11 mouse cellular contexts compared by ENCODE assay signal in genomic region chr4:123080791-123081190, GRCm38 (mm10). TPM values are rescaled to one million over a fixed set of nuclear protein-coding genes. Genes with fewer than 3 reads are reported as not detected.
DNase-seq lines count a peak whose midpoint lies in the region; ATAC-seq and TF ChIP-seq lines count a peak whose summit lies in the region.
"Had no signal": no experiment of that assay in that cellular context is flagged by ENCODE, and none has a peak within 500 bp of the region (broad histone marks: within the 10 kb centered on the region; RNA-seq: fewer than 3 reads in every experiment).

No protein-coding gene starts in this region.

- 15% methylated on average over 13 of the region's 13 CpGs for WGBS in small intestine, adult 2 months
- WGBS in liver, embryonic 12.5 days (ENCODE audit: insufficient replicate concordance): 55% methylated on average over 13 of the region's 13 CpGs
- 30% methylated on average over 13 of the region's 13 CpGs for WGBS in forebrain, embryonic 16.5 days

- no peak for TF ChIP-seq POLR2A in small intestine, adult 2 months (IDR thresholded peaks at IDR 0.05; ENCODE audit: low read depth, low read length)

- peak; percentile 27 to 28 for DNase-seq in frontal cortex, postnatal 36 days (ENCODE audit: low spot score in 2 of 2)
- no peak for DNase-seq in frontal cortex, postnatal 14 days (ENCODE audit: low spot score in 2 of 2)
- peak; percentile 60 for DNase-seq in brain, adult 2 months (ENCODE audit: low read depth, low spot score)
- peak; percentile 47 to 53 for DNase-seq in left cerebral cortex, postnatal 36 days (ENCODE audit: low spot score in 2 of 2)
- DNase-seq in neural tube, embryonic 10.5 days (ENCODE audit: extremely low spot score, low spot score): no peak

- H3K27me3 ChIP-seq in small intestine, adult 2 months (ENCODE audit: control insufficient read depth, insufficient read depth, low read length): no peaks in the 10 kb centered on the region
- H3K27me3 ChIP-seq in liver, embryonic 12.5 days (replicated peaks): peaks cover 13% of the 10 kb centered on the region
- no peaks in the 10 kb centered on the region for H3K27me3 ChIP-seq in forebrain, embryonic 16.5 days (replicated peaks; ENCODE audit: control insufficient read depth, insufficient read depth, low read length)

- H3K4me2 ChIP-seq in liver, embryonic 12.5 days: no peak overlapping the region
- H3K4me2 ChIP-seq in forebrain, embryonic 16.5 days (ENCODE audit: low read length): no peak overlapping the region
- H3K4me2 ChIP-seq: lung, embryonic 15.5 days had no signal

- peaks cover 11% of the 10 kb centered on the region for H3K4me1 ChIP-seq in small intestine, adult 2 months (ENCODE audit: control insufficient read depth, insufficient read depth, insufficient read length, low read length)
- peaks cover 15% of the 10 kb centered on the region for H3K4me1 ChIP-seq in liver, embryonic 12.5 days
- peaks cover 4% of the 10 kb centered on the region; the same call in 1 of the 2 replicates for H3K4me1 ChIP-seq in forebrain, embryonic 16.5 days (replicated peaks; ENCODE audit: control insufficient read depth, insufficient read depth, low read length)
- H3K4me1 ChIP-seq: lung, embryonic 15.5 days had no signal

- no peaks in the 10 kb centered on the region for H3K9me3 ChIP-seq in liver, embryonic 12.5 days (replicated peaks)
- H3K9me3 ChIP-seq in forebrain, embryonic 16.5 days (ENCODE audit: control insufficient read depth, low read length): 0 out of 2 replicates have a peak, but pooled peaks cover 2% of the 10 kb centered on the region
- H3K9me3 ChIP-seq: lung, embryonic 15.5 days had no signal

- no peak for TF ChIP-seq CTCF in small intestine, adult 2 months (IDR thresholded peaks at IDR 0.05; ENCODE audit: extremely low read depth, insufficient read length, insufficient replicate concordance, low read depth, low read length)

- ATAC-seq in liver, embryonic 12.5 days: no peak
- no peak for ATAC-seq in forebrain, embryonic 16.5 days

- intact Hi-C loops in left cerebral cortex, postnatal 36 days (cut with DNase I): loop anchor here (5.0 to 10.0 kb wide), 3 partner anchors 168 to 266 kb away; no protein-coding TSS in a partner anchor

- no peak overlapping the region for H3K4me3 ChIP-seq in small intestine, adult 2 months (ENCODE audit: low read depth, low read length)
- H3K4me3 ChIP-seq in liver, embryonic 12.5 days: no peak overlapping the region
- no peak overlapping the region for H3K4me3 ChIP-seq in forebrain, embryonic 16.5 days (replicated peaks; ENCODE audit: low read length)
- H3K4me3 ChIP-seq: lung, embryonic 15.5 days had no signal

- H3K36me3 ChIP-seq in small intestine, adult 2 months (ENCODE audit: control insufficient read depth, insufficient read depth, low read length): no peaks in the 10 kb centered on the region
- H3K36me3 ChIP-seq in liver, embryonic 12.5 days: no peaks in the 10 kb centered on the region
- no peaks in the 10 kb centered on the region for H3K36me3 ChIP-seq in forebrain, embryonic 16.5 days (ENCODE audit: control insufficient read depth, insufficient read depth)
- H3K36me3 ChIP-seq: lung, embryonic 15.5 days had no signal

- no peak overlapping the region for H3K9ac ChIP-seq in liver, embryonic 12.5 days
- no peak overlapping the region for H3K9ac ChIP-seq in forebrain, embryonic 16.5 days (replicated peaks; ENCODE audit: low read depth, low read length)
- H3K9ac ChIP-seq: lung, embryonic 15.5 days had no signal

- H3K27ac ChIP-seq in small intestine, adult 2 months (ENCODE audit: insufficient read depth, low read depth, low read length): 0 out of 2 replicates have a peak overlapping the region, but pooled peaks have one; percentile 24
- H3K27ac ChIP-seq in liver, embryonic 12.5 days: no peak overlapping the region
- no peak overlapping the region for H3K27ac ChIP-seq in forebrain, embryonic 16.5 days (ENCODE audit: low read length)
- H3K27ac ChIP-seq: lung, embryonic 15.5 days had no signal

RNA-seq across cellular contexts. Expression of gene Bmp8b, which starts 24.2 kb away (rescaled TPM):
- under 1 TPM; 0.14 to 0.15 TPM for total RNA-seq in left cerebral cortex, postnatal 36 days (2021)
- 2.0 and 19.3 TPM in 2 replicates for polyA plus RNA-seq in small intestine, adult 2 months (2012; rRNA removed)
- polyA plus RNA-seq in liver, embryonic 12.5 days (2016; fragmentation: Nextera tagmentation; extraction: Ambion mirVana): 1.3 and 1.5 TPM in 2 replicates
- 0.35 TPM in 2 replicates for polyA plus RNA-seq in forebrain, embryonic 16.5 days (2015; fragmentation: Nextera tagmentation; extraction: Ambion mirVana)
- total RNA-seq: common myeloid progenitor, adult 5-6 weeks; heart, postnatal 14 days had no signal

RNA-seq across cellular contexts. Expression of gene Oxct2b, which starts 35.3 kb away (rescaled TPM):
- under 1 TPM in 1 of 2 experiments, not detected in 1; 0.34 TPM for total RNA-seq in left cerebral cortex, postnatal 36 days (2021)
- polyA plus RNA-seq in small intestine, adult 2 months (2012; rRNA removed): 0.08 and 1.4 TPM in 2 replicates
- 0.08 TPM in 1 of 2 replicates, not detected in the other for polyA plus RNA-seq in liver, embryonic 12.5 days (2016; fragmentation: Nextera tagmentation; extraction: Ambion mirVana)
- 0.41 TPM in 1 of 2 replicates, not detected in the other for polyA plus RNA-seq in forebrain, embryonic 16.5 days (2015; fragmentation: Nextera tagmentation; extraction: Ambion mirVana)
- total RNA-seq: common myeloid progenitor, adult 5-6 weeks; heart, postnatal 14 days had no signal
- polyA plus RNA-seq: lung, embryonic 15.5 days had no signal

RNA-seq across cellular contexts. Expression of gene Ppie, which starts 59.0 kb away (rescaled TPM):
- total RNA-seq in left cerebral cortex, postnatal 36 days (2021): 10 to 100 TPM; 16.4 to 23.4 TPM
- polyA plus RNA-seq in small intestine, adult 2 months (2012; rRNA removed): 5.0 and 10.7 TPM in 2 replicates
- 65.2 and 65.3 TPM in 2 replicates for polyA plus RNA-seq in liver, embryonic 12.5 days (2016; fragmentation: Nextera tagmentation; extraction: Ambion mirVana)
- 65.9 and 72.4 TPM in 2 replicates for polyA plus RNA-seq in forebrain, embryonic 16.5 days (2015; fragmentation: Nextera tagmentation; extraction: Ambion mirVana)

Comparison
In these comparisons a context has a peak if more than half of its experiments do, and no peak if none do; other contexts are left out.
1. DNase-seq: peak in frontal cortex, postnatal 36 days (2 of 2), brain, adult 2 months (single experiment) and left cerebral cortex, postnatal 36 days (2 of 2); none in frontal cortex, postnatal 14 days (0 of 2) and neural tube, embryonic 10.5 days (single experiment).